In genomic region chr1:120287679-120288078, GRCm38 (mm10) we compare ENCODE assay signal across 25 mouse cellular contexts. TPM values are rescaled to one million over a fixed set of nuclear protein-coding genes. Genes with fewer than 3 reads are reported as not detected.
"Had no signal": no experiment of that assay in that cellular context is flagged by ENCODE, and none has a peak within 500 bp of the region (broad histone marks: within the 10 kb centered on the region; RNA-seq: fewer than 3 reads in every experiment).

No protein-coding gene starts in this region.

- H3K36me3 ChIP-seq: liver, embryonic 13.5 days; midbrain, embryonic 12.5 days; midbrain, embryonic 15.5 days; neural tube, embryonic 13.5 days had no signal

- ATAC-seq: midbrain, embryonic 15.5 days had no signal

- H3K9me3 ChIP-seq: liver, embryonic 13.5 days; midbrain, embryonic 12.5 days; midbrain, embryonic 15.5 days; neural tube, embryonic 13.5 days had no signal

- H3K4me1 ChIP-seq: liver, embryonic 13.5 days; midbrain, embryonic 15.5 days; neural tube, embryonic 13.5 days had no signal

- H3K9ac ChIP-seq: liver, embryonic 13.5 days; midbrain, embryonic 12.5 days; midbrain, embryonic 15.5 days; neural tube, embryonic 13.5 days had no signal

- H3K27me3 ChIP-seq: liver, embryonic 13.5 days; midbrain, embryonic 12.5 days; midbrain, embryonic 15.5 days; neural tube, embryonic 13.5 days had no signal

- H3K4me2 ChIP-seq: liver, embryonic 13.5 days; midbrain, embryonic 12.5 days; midbrain, embryonic 15.5 days; neural tube, embryonic 13.5 days had no signal

- H3K4me3 ChIP-seq: left cerebral cortex, adult 2 months; liver, embryonic 13.5 days; midbrain, embryonic 12.5 days; midbrain, embryonic 15.5 days; myocyte; neural tube, embryonic 13.5 days had no signal

- DNase-seq: kidney, adult 9 months; kidney, postnatal 25 days; layer of hippocampus, postnatal 36 days; liver, embryonic 13.5 days; lung, adult 2 months; lung, postnatal 14 days; lung, postnatal 4 days; right cerebral cortex, adult 18-20 months; right cerebral cortex, postnatal 14 days; right cerebral cortex, postnatal 4 days; thymus, adult 2 months; thymus, postnatal 14 days; thymus, postnatal 4 days had no signal

- H3K27ac ChIP-seq: kidney, postnatal 0 days; left cerebral cortex, adult 2 months; liver, embryonic 13.5 days; midbrain, embryonic 12.5 days; midbrain, embryonic 15.5 days; neural tube, embryonic 13.5 days; stomach, postnatal 0 days had no signal

RNA-seq across cellular contexts. Expression of gene C1ql2, which starts 52.7 kb away (rescaled TPM):
- polyA plus RNA-seq: large intestine, adult 2 months; limb, embryonic 11.5 days; liver, adult 2 months; liver, embryonic 13.5 days; liver, embryonic 16.5 days; myocyte; stomach, embryonic 14.5 days had no signal
